Mouse (Mus musculus) lung, postnatal 10 days (tissue): ENCODE data around the gene Havcr1.
A peak's percentile ranks its signal among the peaks of the same experiment; 100 is the strongest.
"Not testable (repeated sequence)": the region's sequence is repeated elsewhere in the genome, so short reads cannot be mapped to it uniquely, and the experiment has no call there.

ENCODE experiments used
- DNase-seq: peaks from one replicate; pipeline ENCODE4 v3.0.0; 2021

Gene Havcr1

GRCm38 (mm10) chr11:46735076-46735475 lies at the start of gene Havcr1:
Havcr1 (plus strand) TSS chr11:46735080.
- not testable (repeated sequence) for DNase-seq

- no peak for DNase-seq
Observed at GRCm38 (mm10) chr11:46690136-46690535, 44.7 kb upstream of the Havcr1 start.

GRCm38 (mm10) chr11:46695849-46696248 lies 39.0 kb upstream of the Havcr1 start:
- DNase-seq: not testable (repeated sequence)

GRCm38 (mm10) chr11:46697433-46698277 lies 37.2 kb upstream of the Havcr1 start:
- DNase-seq: no peak

- DNase-seq: no peak
Observed at GRCm38 (mm10) chr11:46698278-46698655, 36.6 kb upstream of the Havcr1 start.

GRCm38 (mm10) chr11:46698830-46699229 lies 36.0 kb upstream of the Havcr1 start:
- no peak for DNase-seq

- no peak for DNase-seq
Observed at GRCm38 (mm10) chr11:46706664-46707356, 28.1 kb upstream of the Havcr1 start, which contains the start of gene Timd2. Timd2 (minus strand) TSS chr11:46707061.

GRCm38 (mm10) chr11:46731541-46732070 lies 3.3 kb upstream of the Havcr1 start:
- no peak for DNase-seq

- DNase-seq: peak; percentile 10
Observed at GRCm38 (mm10) chr11:46733242-46733789, 1.6 kb upstream of the Havcr1 start.

- no peak for DNase-seq
Observed at GRCm38 (mm10) chr11:46734617-46735016, 263 bp upstream of the Havcr1 start.

- DNase-seq: peak; percentile 25
Observed at GRCm38 (mm10) chr11:46739501-46739900, 4.6 kb downstream of the Havcr1 start.

- no peak for DNase-seq
Observed at GRCm38 (mm10) chr11:46740886-46741285, 6.0 kb downstream of the Havcr1 start.

- no peak for DNase-seq
Observed at GRCm38 (mm10) chr11:46741716-46742115, 6.8 kb downstream of the Havcr1 start.

- no peak for DNase-seq
Observed at GRCm38 (mm10) chr11:46747996-46748395, 13.1 kb downstream of the Havcr1 start.

GRCm38 (mm10) chr11:46753662-46754061 lies 18.8 kb downstream of the Havcr1 start:
- DNase-seq: peak; percentile 28

- no peak for DNase-seq
Observed at GRCm38 (mm10) chr11:46754669-46755068, 19.8 kb downstream of the Havcr1 start.

GRCm38 (mm10) chr11:46755714-46756113 lies 20.8 kb downstream of the Havcr1 start:
- not testable (repeated sequence) for DNase-seq

GRCm38 (mm10) chr11:46776879-46777278 lies 42.0 kb downstream of the Havcr1 start:
- no peak for DNase-seq

- DNase-seq: no peak
Observed at GRCm38 (mm10) chr11:46779811-46780210, 44.9 kb downstream of the Havcr1 start.

GRCm38 (mm10) chr11:46804440-46804839 lies 69.6 kb downstream of the Havcr1 start:
- no peak for DNase-seq

GRCm38 (mm10) chr11:46810511-46810910 lies 75.6 kb downstream of the Havcr1 start, which contains the start of gene Timd4:
Timd4 (plus strand) TSS chr11:46810800.
- DNase-seq: no peak

- no peak for DNase-seq
Observed at GRCm38 (mm10) chr11:46817692-46818091, 82.8 kb downstream of the Havcr1 start.

GRCm38 (mm10) chr11:46819930-46820329 lies 85.0 kb downstream of the Havcr1 start:
- DNase-seq: no peak
